Mouse (Mus musculus): ENCODE measurements around the gene Fblim1. TPM values are rescaled to one million over a fixed set of nuclear protein-coding genes. Genes with fewer than 3 reads are reported as not detected.

Fblim1 gene
- total and polyA plus RNA-seq, 3 experiments = 0.07 to 1.2 (median 0.17) TPM

GRCm38 (mm10) chr4:141641961-141642811 lies 36.3 kb upstream of the Fblim1 start:
- dilution Hi-C loops (cut with MboI; ENCODE audit: extremely low pct_ligation_motif_present, extremely low pct_unique_long_range_greater_than_20kb, low sequenced_read_pairs) = no loop called here
- no peak overlapping the region for H3K4me3 ChIP-seq (replicated peaks in 1 of 3; ENCODE audit: low read depth in 2 of 3, low read length in 2 of 3, poor library complexity in 1 of 3)
- no peak overlapping the region for H3K9ac ChIP-seq (ENCODE audit: insufficient read depth, low read depth)
- TF ChIP-seq NELFE (IDR thresholded peaks at IDR 0.05; ENCODE audit: low read depth, low read length) = no peak
- no peak for TF ChIP-seq MAX (IDR thresholded peaks at IDR 0.05; ENCODE audit: low read length)
- no peak for TF ChIP-seq JUN (IDR thresholded peaks at IDR 0.05; ENCODE audit: insufficient read depth, low read depth, low read length)
- TF ChIP-seq MAZ (IDR thresholded peaks at IDR 0.05; ENCODE audit: low read depth, low read length) = no peak
- H3K9me3 ChIP-seq (replicated peaks; ENCODE audit: low read length) = no peaks in the 10 kb centered on the region
- no peaks in the 10 kb centered on the region for H3K27me3 ChIP-seq (replicated peaks)
- H3K27ac ChIP-seq (ENCODE audit: insufficient read depth, low read depth) = no peak overlapping the region
- H3K4me2 ChIP-seq (ENCODE audit: insufficient read depth, low read depth, poor library complexity, severe bottlenecking) = no peak overlapping the region
- H3K4me1 ChIP-seq (ENCODE audit: control insufficient read depth in 1 of 2, insufficient read depth in 2 of 2) = peaks cover 0 to 9% of the 10 kb centered on the region in 2 experiments; a peak in 1 of 4 replicates
- in situ Hi-C loops (cut with MboI; ENCODE audit: low pct_ligation_motif_present, low pct_unique_long_range_greater_than_20kb, low sequenced_read_pairs) = no loop called here
- H3K36me3 ChIP-seq (replicated peaks in 1 of 2; ENCODE audit: control insufficient read depth in 1 of 2, insufficient read depth in 1 of 2, low read length in 1 of 2) = peaks cover 36 to 79% of the 10 kb centered on the region in 2 experiments
- no peaks in the 10 kb centered on the region for H3K79me2 ChIP-seq (replicated peaks; ENCODE audit: control insufficient read depth, extremely low read depth, insufficient read depth, poor library complexity, severe bottlenecking)
- no peak for DNase-seq (ENCODE audit: extremely low read depth)

- Histone ChIP-seq H3K4me1 (ENCODE audit: control insufficient read depth in 1 of 2, insufficient read depth in 2 of 2) (peaks cover 0 to 9% of the 10 kb centered on the region in 2 experiments; a peak in 1 of 4 replicates), H3K9me3 (replicated peaks; ENCODE audit: low read length) (no peaks in the 10 kb centered on the region), H3K79me2 (replicated peaks; ENCODE audit: control insufficient read depth, extremely low read depth, insufficient read depth, poor library complexity, severe bottlenecking) (no peaks in the 10 kb centered on the region), H3K4me3 (replicated peaks in 1 of 3; ENCODE audit: low read depth in 2 of 3, low read length in 2 of 3, poor library complexity in 1 of 3) (no peak overlapping the region), H3K4me2 (ENCODE audit: insufficient read depth, low read depth, poor library complexity, severe bottlenecking) (no peak overlapping the region), H3K9ac (ENCODE audit: insufficient read depth, low read depth) (no peak overlapping the region), H3K27ac (ENCODE audit: insufficient read depth, low read depth) (no peak overlapping the region), H3K36me3 (replicated peaks in 1 of 2; ENCODE audit: control insufficient read depth in 1 of 2, insufficient read depth in 1 of 2, low read length in 1 of 2) (peaks cover 44 to 79% of the 10 kb centered on the region in 2 experiments), H3K27me3 (replicated peaks) (no peaks in the 10 kb centered on the region)
- DNase-seq (ENCODE audit: extremely low read depth) = no peak
- no peak for TF ChIP-seq MAZ (IDR thresholded peaks at IDR 0.05; ENCODE audit: low read depth, low read length)
- no peak for TF ChIP-seq MAX (IDR thresholded peaks at IDR 0.05; ENCODE audit: low read length)
- no peak for TF ChIP-seq MXI1 (IDR thresholded peaks at IDR 0.05; ENCODE audit: low read depth, low read length)
- no peak for TF ChIP-seq ZNF384 (IDR thresholded peaks at IDR 0.05; ENCODE audit: low read depth, low read length)
- no peak for TF ChIP-seq MAFK (IDR thresholded peaks at IDR 0.05; ENCODE audit: insufficient replicate concordance, low read length)
- no peak for TF ChIP-seq MYC (IDR thresholded peaks at IDR 0.05; ENCODE audit: low read depth, low read length)
- no peak for TF ChIP-seq GABPA (IDR thresholded peaks at IDR 0.05; ENCODE audit: insufficient replicate concordance, low read depth, low read length)
- no peak for TF ChIP-seq POLR2AphosphoS2 (IDR thresholded peaks at IDR 0.05; ENCODE audit: low read depth, low read length)
- TF ChIP-seq E2F4 (IDR thresholded peaks at IDR 0.05; ENCODE audit: insufficient replicate concordance, low read depth, low read length) = no peak
- no peak for TF ChIP-seq CHD1 (IDR thresholded peaks at IDR 0.05; ENCODE audit: low read depth, low read length)
- no peak for TF ChIP-seq JUND (conservative IDR thresholded peaks at IDR 0.05; ENCODE audit: low read depth, low read length)
- no peak for TF ChIP-seq NRF1 (IDR thresholded peaks at IDR 0.05; ENCODE audit: low read depth, low read length)
- no peak for TF ChIP-seq PAX5 (IDR thresholded peaks at IDR 0.05; ENCODE audit: low read length)
- TF ChIP-seq UBTF (IDR thresholded peaks at IDR 0.05; ENCODE audit: low read depth, low read length) = no peak
- TF ChIP-seq NELFE (IDR thresholded peaks at IDR 0.05; ENCODE audit: low read depth, low read length) = no peak
- no peak for TF ChIP-seq KAT2A (IDR thresholded peaks at IDR 0.05; ENCODE audit: insufficient replicate concordance, low read length)
- in situ Hi-C loops (cut with MboI; ENCODE audit: low pct_ligation_motif_present, low pct_unique_long_range_greater_than_20kb, low sequenced_read_pairs) = no loop called here
- dilution Hi-C loops (cut with MboI; ENCODE audit: extremely low pct_ligation_motif_present, extremely low pct_unique_long_range_greater_than_20kb, low sequenced_read_pairs) = no loop called here
These were observed 35.5 kb upstream of the Fblim1 start for GRCm38 (mm10) chr4:141641353-141641771.
